Mouse (Mus musculus) bone marrow macrophage, adult 2 months (primary cell): Measurements from ENCODE around the gene Iqub.

Experiments used
- CTCF ChIP-seq: IDR thresholded peaks from 2 replicates; pipeline ENCODE4 v1.5.1; 2012; ENCODE audit warnings: low read depth, mild to moderate bottlenecking, low read length, moderate library complexity
- POLR2A ChIP-seq: IDR thresholded peaks from 2 replicates; pipeline ENCODE4 v1.6.1; 2012; ENCODE audit warnings: mild to moderate bottlenecking, low read depth, low read length, borderline replicate concordance

GRCm38 (mm10) chr6:24564081-24564480, 49.2 kb upstream of the Iqub start:
- TF ChIP-seq CTCF (no peak), POLR2A (no peak)
